Mouse (Mus musculus) central nervous system, embryonic 11.5 days (tissue): Measurements from ENCODE around the gene Washc4. TPM values are rescaled to one million over a fixed set of nuclear protein-coding genes. Genes with fewer than 3 reads are reported as not detected.

Experiments
- polyA plus RNA-seq: library from polyadenylated mRNA; depleted of rRNA; stranded (reverse); fragments of >200 nt; gene quantifications from 2 replicates; pipeline ENCODE4 v1.2.3, GENCODE M21; 2012; rRNA removed

The Washc4 gene
- 14.2 and 18.7 TPM in 2 replicates for polyA plus RNA-seq

DNA sequence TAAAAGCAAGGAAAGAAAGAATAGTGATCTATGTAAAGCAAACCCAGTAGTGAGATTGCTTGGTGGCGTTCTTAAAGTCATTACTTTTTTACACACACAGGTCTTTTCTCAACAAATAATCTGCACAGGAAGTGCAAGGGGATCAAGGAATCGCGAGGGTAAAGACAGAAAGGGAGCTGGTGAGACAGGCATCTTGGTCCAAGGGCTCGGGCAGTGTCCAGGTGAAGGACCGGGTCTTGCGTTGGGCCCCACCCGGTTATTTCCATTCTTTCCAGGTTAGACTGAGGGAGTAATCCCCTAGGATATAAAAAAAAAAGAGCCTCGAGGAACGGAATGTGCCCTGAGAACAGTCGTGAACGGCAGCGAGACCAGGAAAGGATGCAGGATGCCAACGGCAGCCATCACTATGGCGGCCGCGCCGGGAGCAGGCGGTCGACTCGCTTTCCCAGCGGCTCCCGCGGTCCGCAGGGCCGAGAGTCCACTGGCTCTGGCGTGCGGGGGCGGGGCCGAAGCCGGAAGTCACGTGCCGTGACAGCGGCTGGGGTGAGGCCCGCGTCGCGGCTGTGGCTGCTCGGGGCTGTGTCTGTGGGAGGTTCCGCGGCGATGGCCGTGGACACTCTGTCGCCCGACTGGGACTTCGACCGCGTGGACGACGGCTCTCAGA is at the start of gene Washc4:
Gene Washc4 (plus strand): TSS at position 314 of the 664 bp plus-strand sequence.

DNA sequence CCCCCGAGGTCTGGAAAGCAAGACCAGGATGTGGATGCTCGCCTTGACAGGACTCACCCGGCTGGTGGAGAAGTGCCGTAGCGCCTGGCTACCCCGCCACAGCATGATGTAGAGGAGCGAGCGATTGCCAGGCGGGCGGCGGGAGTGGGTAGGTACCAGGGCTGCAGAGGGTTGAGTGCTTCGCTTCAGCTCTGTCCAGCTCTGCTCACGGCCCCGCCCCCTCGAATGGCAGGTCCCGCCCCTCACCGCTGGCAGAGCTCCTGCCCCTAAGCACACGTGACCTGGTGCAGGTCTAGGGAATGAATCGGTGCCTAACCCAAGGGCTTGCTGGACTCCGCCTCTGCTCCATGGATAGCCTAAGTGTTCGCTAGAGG is 9.7 kb upstream of the Washc4 start, which contains the start of gene Aldh1l2:
Gene Aldh1l2 (minus strand): TSS at position 231 of the 374 bp plus-strand sequence.

Other genes with a start within 250 kb of the Washc4 start
- 0.47 and 0.71 TPM in 2 replicates for gene Slc41a2, start 205.9 kb upstream of the Washc4 start, polyA plus RNA-seq
- gene D10Wsu102e, start 183.5 kb upstream of the Washc4 start, polyA plus RNA-seq: 0.85 and 1.3 TPM in 2 replicates
- gene Aldh1l2, start 9.6 kb upstream of the Washc4 start, polyA plus RNA-seq: 5.2 and 6.0 TPM in 2 replicates
- gene Appl2, start 105.0 kb downstream of the Washc4 start, polyA plus RNA-seq: 39.6 and 45.4 TPM in 2 replicates
- 23.1 and 26.5 TPM in 2 replicates for gene 1500009L16Rik, start 179.1 kb downstream of the Washc4 start, polyA plus RNA-seq